Mouse (Mus musculus): Measurements from ENCODE around the gene Mcf2l. TPM values are rescaled to one million over a fixed set of nuclear protein-coding genes. Genes with fewer than 3 reads are reported as not detected.

Gene Mcf2l
- total and polyA plus RNA-seq, 3 experiments: 0.49 TPM; not detected in 2

DNA sequence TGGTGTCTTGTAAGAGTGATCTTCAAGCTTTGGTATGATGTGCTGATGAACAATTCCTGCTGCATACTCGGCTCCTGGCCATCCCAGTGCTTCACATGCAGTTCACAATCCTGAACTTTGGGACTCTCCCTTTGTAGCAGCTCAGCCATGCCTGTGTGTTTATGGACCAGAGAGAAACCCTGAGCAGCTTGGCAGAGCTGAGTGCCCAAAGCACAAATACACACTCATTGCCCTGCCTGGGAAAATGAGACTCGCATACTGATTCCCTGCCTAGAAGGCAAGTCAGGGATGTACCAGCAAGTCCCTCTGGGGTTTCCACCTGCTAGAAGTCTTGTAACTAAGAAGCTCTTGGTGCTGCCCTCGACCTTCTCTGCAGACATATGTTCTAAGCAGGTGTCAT, 3.9 kb upstream of the Mcf2l start:
- DNase-seq (ENCODE audit: low spot score) (no peak), ATAC-seq (ENCODE audit: extremely low read depth, insufficient number of reproducible peaks, low FRiP score, poor library complexity, severe bottlenecking) (no peak)
- H3K9me3 ChIP-seq (replicated peaks): no peaks in the 10 kb centered on the region
- H3K27me3 ChIP-seq (ENCODE audit: insufficient read depth, low read length): peaks cover 19% of the 10 kb centered on the region; the same call in 1 of the 2 replicates
- TF ChIP-seq POLR2AphosphoS5 (IDR thresholded peaks at IDR 0.05; ENCODE audit: insufficient replicate concordance, low read depth, low read length) (no peak), TAL1 (conservative IDR thresholded peaks at IDR 0.05; ENCODE audit: low read depth, low read length) (no peak), GATA2 (IDR thresholded peaks at IDR 0.05; ENCODE audit: borderline replicate concordance, low read depth, low read length) (no peak), CTCF (IDR thresholded peaks at IDR 0.05; ENCODE audit: low read depth, low read length) (no peak), GATA1 (IDR thresholded peaks at IDR 0.05; ENCODE audit: borderline replicate concordance, low read length) (no peak)
- peaks cover 3% of the 10 kb centered on the region; the same call in 1 of the 2 replicates for H3K4me1 ChIP-seq (ENCODE audit: insufficient read depth, low read depth, low read length)
- no peak overlapping the region for H3K4me3 ChIP-seq (ENCODE audit: low read depth, low read length)
- H3K36me3 ChIP-seq (replicated peaks): no peaks in the 10 kb centered on the region

DNA sequence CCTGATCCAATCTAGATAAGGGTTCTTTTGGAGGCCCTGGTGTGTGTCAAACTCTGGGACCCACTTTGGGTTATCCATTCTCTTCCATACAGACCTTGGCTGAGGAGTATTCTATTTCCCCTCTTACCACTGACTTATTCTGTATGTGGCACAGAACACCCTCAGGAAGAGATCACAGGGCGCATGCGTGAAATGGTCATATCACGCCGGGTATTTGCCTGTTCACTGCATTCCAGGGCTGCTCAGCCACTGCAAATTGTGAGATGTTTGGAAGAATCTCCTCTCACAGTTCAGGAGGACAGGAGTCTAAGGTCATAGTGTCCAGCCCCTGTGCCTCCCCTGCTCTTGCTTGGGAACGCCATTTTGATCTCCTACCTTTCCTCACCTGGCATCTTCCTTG, 3.0 kb upstream of the Mcf2l start:
- no peak for TF ChIP-seq POLR2AphosphoS5 (IDR thresholded peaks at IDR 0.05; ENCODE audit: insufficient replicate concordance, low read depth, low read length)
- TF ChIP-seq GATA2 (IDR thresholded peaks at IDR 0.05; ENCODE audit: borderline replicate concordance, low read depth, low read length): no peak
- no peak for TF ChIP-seq CTCF (IDR thresholded peaks at IDR 0.05; ENCODE audit: low read depth, low read length)
- no peak for TF ChIP-seq TAL1 (conservative IDR thresholded peaks at IDR 0.05; ENCODE audit: low read depth, low read length)
- no peak for TF ChIP-seq GATA1 (IDR thresholded peaks at IDR 0.05; ENCODE audit: borderline replicate concordance, low read length)
- DNase-seq (ENCODE audit: low spot score) (no peak), ATAC-seq (ENCODE audit: extremely low read depth, insufficient number of reproducible peaks, low FRiP score, poor library complexity, severe bottlenecking) (no peak)
- no peaks in the 10 kb centered on the region for H3K9me3 ChIP-seq (replicated peaks)
- peaks cover 3% of the 10 kb centered on the region; the same call in 1 of the 2 replicates for H3K4me1 ChIP-seq (ENCODE audit: insufficient read depth, low read depth, low read length)
- H3K27me3 ChIP-seq (ENCODE audit: insufficient read depth, low read length): peaks cover 26% of the 10 kb centered on the region; the same call in 1 of the 2 replicates
- no peak overlapping the region for H3K4me3 ChIP-seq (ENCODE audit: low read depth, low read length)
- H3K36me3 ChIP-seq (replicated peaks): no peaks in the 10 kb centered on the region

GRCm38 (mm10) chr8:12871461-12871860, 2.1 kb upstream of the Mcf2l start:
- no peaks in the 10 kb centered on the region for H3K36me3 ChIP-seq (replicated peaks)
- TF ChIP-seq POLR2AphosphoS5 (IDR thresholded peaks at IDR 0.05; ENCODE audit: insufficient replicate concordance, low read depth, low read length): no peak
- TF ChIP-seq GATA2 (IDR thresholded peaks at IDR 0.05; ENCODE audit: borderline replicate concordance, low read depth, low read length): no peak
- TF ChIP-seq CTCF (IDR thresholded peaks at IDR 0.05; ENCODE audit: low read depth, low read length): no peak
- no peak for TF ChIP-seq GATA1 (IDR thresholded peaks at IDR 0.05; ENCODE audit: borderline replicate concordance, low read length)
- no peak for TF ChIP-seq TAL1 (conservative IDR thresholded peaks at IDR 0.05; ENCODE audit: low read depth, low read length)
- H3K9me3 ChIP-seq (replicated peaks): no peaks in the 10 kb centered on the region
- peaks cover 3% of the 10 kb centered on the region; the same call in 1 of the 2 replicates for H3K4me1 ChIP-seq (ENCODE audit: insufficient read depth, low read depth, low read length)
- no peak for ATAC-seq (ENCODE audit: extremely low read depth, insufficient number of reproducible peaks, low FRiP score, poor library complexity, severe bottlenecking)
- H3K4me3 ChIP-seq (ENCODE audit: low read depth, low read length): no peak overlapping the region
- no peak for DNase-seq (ENCODE audit: low spot score)
- peaks cover 26% of the 10 kb centered on the region; the same call in 1 of the 2 replicates for H3K27me3 ChIP-seq (ENCODE audit: insufficient read depth, low read length)

- ATAC-seq (ENCODE audit: extremely low read depth, insufficient number of reproducible peaks, low FRiP score, poor library complexity, severe bottlenecking) (no peak), DNase-seq (ENCODE audit: low spot score) (no peak)
- TF ChIP-seq POLR2AphosphoS5 (IDR thresholded peaks at IDR 0.05; ENCODE audit: insufficient replicate concordance, low read depth, low read length) (no peak), GATA2 (IDR thresholded peaks at IDR 0.05; ENCODE audit: borderline replicate concordance, low read depth, low read length) (no peak), CTCF (IDR thresholded peaks at IDR 0.05; ENCODE audit: low read depth, low read length) (no peak), TAL1 (conservative IDR thresholded peaks at IDR 0.05; ENCODE audit: low read depth, low read length) (no peak), GATA1 (IDR thresholded peaks at IDR 0.05; ENCODE audit: borderline replicate concordance, low read length) (no peak)
- no peak overlapping the region for H3K4me3 ChIP-seq (ENCODE audit: low read depth, low read length)
- H3K9me3 ChIP-seq (replicated peaks): no peaks in the 10 kb centered on the region
- H3K4me1 ChIP-seq (ENCODE audit: insufficient read depth, low read depth, low read length): peaks cover 3% of the 10 kb centered on the region; the same call in 1 of the 2 replicates
- H3K36me3 ChIP-seq (replicated peaks): no peaks in the 10 kb centered on the region
- peaks cover 26% of the 10 kb centered on the region; the same call in 1 of the 2 replicates for H3K27me3 ChIP-seq (ENCODE audit: insufficient read depth, low read length)
Measured at GRCm38 (mm10) chr8:12872983-12873356, 636 bp upstream of the Mcf2l start.

DNA sequence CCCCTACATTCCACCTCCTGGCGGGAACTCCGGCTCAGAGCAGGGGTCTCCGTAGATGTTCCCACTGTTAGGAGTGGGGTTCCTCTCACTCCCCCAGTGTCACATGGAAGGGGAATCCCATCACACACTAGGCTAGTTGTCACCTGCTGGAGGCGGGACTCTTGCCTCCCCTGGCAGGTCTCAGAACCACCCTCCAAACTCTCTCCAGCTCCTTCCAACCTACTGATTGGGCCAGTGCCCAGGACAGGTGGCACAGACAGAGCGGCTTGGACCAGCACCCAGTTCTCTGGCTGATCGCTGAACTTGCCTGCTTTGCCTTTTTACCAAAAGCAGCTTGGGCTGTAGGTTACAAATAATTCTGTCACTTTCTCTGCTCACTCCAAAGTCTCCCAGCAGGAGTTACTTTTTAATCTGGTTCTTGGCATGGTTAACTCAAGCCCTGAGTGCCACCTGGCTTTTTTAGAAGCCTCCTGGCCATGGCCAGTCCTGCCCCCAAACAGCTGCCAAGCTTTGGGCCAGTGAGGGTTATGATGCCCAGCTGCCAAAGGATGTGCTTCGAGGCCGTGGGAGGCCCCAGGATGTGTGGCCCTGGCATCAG, 687 bp downstream of the Mcf2l start:
- no peak for DNase-seq (ENCODE audit: low spot score)
- peak overlapping the region; percentile 23; the same call in 1 of the 2 replicates for H3K4me3 ChIP-seq (ENCODE audit: low read depth, low read length)
- no peaks in the 10 kb centered on the region for H3K36me3 ChIP-seq (replicated peaks)
- ATAC-seq (ENCODE audit: extremely low read depth, insufficient number of reproducible peaks, low FRiP score, poor library complexity, severe bottlenecking): no peak
- TF ChIP-seq GATA2 (IDR thresholded peaks at IDR 0.05; ENCODE audit: borderline replicate concordance, low read depth, low read length): no peak
- TF ChIP-seq GATA1 (IDR thresholded peaks at IDR 0.05; ENCODE audit: borderline replicate concordance, low read length): no peak
- no peak for TF ChIP-seq CTCF (IDR thresholded peaks at IDR 0.05; ENCODE audit: low read depth, low read length)
- no peak for TF ChIP-seq POLR2AphosphoS5 (IDR thresholded peaks at IDR 0.05; ENCODE audit: insufficient replicate concordance, low read depth, low read length)
- TF ChIP-seq TAL1 (conservative IDR thresholded peaks at IDR 0.05; ENCODE audit: low read depth, low read length): no peak
- no peaks in the 10 kb centered on the region for H3K9me3 ChIP-seq (replicated peaks)
- peaks cover 3% of the 10 kb centered on the region; the same call in 1 of the 2 replicates for H3K4me1 ChIP-seq (ENCODE audit: insufficient read depth, low read depth, low read length)
- peaks cover 29% of the 10 kb centered on the region; the same call in 1 of the 2 replicates for H3K27me3 ChIP-seq (ENCODE audit: insufficient read depth, low read length)

DNA sequence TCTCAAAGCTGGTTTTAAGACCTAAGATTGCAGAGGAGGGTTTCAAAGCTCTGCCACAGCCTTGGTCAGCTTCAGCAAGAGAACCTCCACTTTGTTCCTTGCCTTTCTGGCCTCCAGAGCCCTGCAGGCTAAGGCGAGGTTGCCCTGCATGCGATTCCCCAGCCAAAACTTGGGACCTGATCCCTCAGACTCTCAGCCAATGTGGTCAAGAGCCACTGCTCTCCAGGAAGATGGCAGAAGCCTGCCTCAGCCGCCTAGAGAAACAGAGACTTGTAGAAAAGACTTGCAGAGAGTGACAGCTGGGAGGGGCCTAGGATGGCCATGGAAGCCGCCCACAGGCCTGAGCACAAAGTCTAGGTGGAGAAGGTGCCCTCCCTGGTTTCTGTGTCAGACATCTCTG, 1.4 kb downstream of the Mcf2l start:
- no peak for DNase-seq (ENCODE audit: low spot score)
- peaks cover 3% of the 10 kb centered on the region; the same call in 1 of the 2 replicates for H3K4me1 ChIP-seq (ENCODE audit: insufficient read depth, low read depth, low read length)

More for the DNA sequence above, 1.4 kb downstream of the Mcf2l start:
- TF ChIP-seq GATA1 (IDR thresholded peaks at IDR 0.05; ENCODE audit: borderline replicate concordance, low read length): no peak
- TF ChIP-seq TAL1 (conservative IDR thresholded peaks at IDR 0.05; ENCODE audit: low read depth, low read length): no peak
- no peak for TF ChIP-seq GATA2 (IDR thresholded peaks at IDR 0.05; ENCODE audit: borderline replicate concordance, low read depth, low read length)
- no peak for TF ChIP-seq POLR2AphosphoS5 (IDR thresholded peaks at IDR 0.05; ENCODE audit: insufficient replicate concordance, low read depth, low read length)
- TF ChIP-seq CTCF (IDR thresholded peaks at IDR 0.05; ENCODE audit: low read depth, low read length): no peak
- Histone ChIP-seq H3K4me3 (ENCODE audit: low read depth, low read length) (no peak overlapping the region), H3K36me3 (replicated peaks) (no peaks in the 10 kb centered on the region), H3K27me3 (ENCODE audit: insufficient read depth, low read length) (peaks cover 32% of the 10 kb centered on the region; the same call in 1 of the 2 replicates), H3K9me3 (replicated peaks) (no peaks in the 10 kb centered on the region)
- no peak for ATAC-seq (ENCODE audit: extremely low read depth, insufficient number of reproducible peaks, low FRiP score, poor library complexity, severe bottlenecking)

Data from G1E (cell line).